Mouse (Mus musculus) lung, embryonic 16.5 days (tissue): ENCODE results near the gene Iqcf5. TPM values are rescaled to one million over a fixed set of nuclear protein-coding genes. Genes with fewer than 3 reads are reported as not detected.

Experiments
- ATAC-seq: fragments of 200-750 bp; cut with Nextera tagmentation; 2 replicates; pipeline ENCODE4 v1.8.0; 2017; ENCODE audit warnings: low read depth, mild to moderate bottlenecking, moderate library complexity
- H3K27ac ChIP-seq: fragments of 300-500 bp; sonication (generic); 2 replicates; pipeline ENCODE4 v1.5.1; 2014; ENCODE audit warnings: mild to moderate bottlenecking, control low read depth, low read length
- H3K27me3 ChIP-seq: fragments of 300-500 bp; sonication (generic); 2 replicates; pipeline ENCODE4 v1.6.1; 2014; ENCODE audit warnings: low read depth, low read length, mixed read lengths; ENCODE audit not compliant: control insufficient read depth, insufficient read depth
- H3K36me3 ChIP-seq: fragments of 300-500 bp; sonication (generic); 2 replicates; pipeline ENCODE4 v1.6.1; 2014; ENCODE audit warnings: low read length; ENCODE audit not compliant: control insufficient read depth, insufficient read depth
- H3K4me1 ChIP-seq: fragments of 300-500 bp; sonication (generic); replicated peaks from 2 replicates; pipeline ENCODE4 v1.6.1; 2014; ENCODE audit warnings: low read length, mixed read lengths; ENCODE audit not compliant: control insufficient read depth, insufficient read depth
- H3K4me2 ChIP-seq: fragments of 300-500 bp; sonication (generic); 2 replicates; pipeline ENCODE4 v1.6.1; 2014; ENCODE audit warnings: low read depth, low read length, control low read depth
- H3K4me3 ChIP-seq: fragments of 300-500 bp; sonication (generic); 2 replicates; pipeline ENCODE4 v1.5.1; 2014; ENCODE audit warnings: mild to moderate bottlenecking, low read length, control low read depth
- H3K9ac ChIP-seq: fragments of 300-500 bp; sonication (generic); 2 replicates; pipeline ENCODE4 v1.6.1; 2014; ENCODE audit warnings: low read length, control low read depth
- H3K9me3 ChIP-seq: fragments of 300-500 bp; sonication (generic); 2 replicates; pipeline ENCODE4 v1.6.1; 2016; ENCODE audit warnings: low read length; ENCODE audit not compliant: control insufficient read depth
- WGBS: fragments of 180-500 bp; shearing (Covaris S2); extraction: QIAGEN DNeasy Blood & Tissue Kit; methylation state at CpG from one replicate; pipeline ENCODE4 v1.1.7; 2014; 5-methylcytosine and 5-hydroxymethylcytosine counted together
- polyA plus RNA-seq: library from polyadenylated mRNA; unstranded; fragments of >200 nt; fragmentation: Nextera tagmentation; extraction: Ambion mirVana; gene quantifications from 2 replicates; pipeline ENCODE4 v1.2.1, GENCODE M21; 2015

Iqcf5 gene
- polyA plus RNA-seq, 1 experiment from 2014 or later: not detected

DNA sequence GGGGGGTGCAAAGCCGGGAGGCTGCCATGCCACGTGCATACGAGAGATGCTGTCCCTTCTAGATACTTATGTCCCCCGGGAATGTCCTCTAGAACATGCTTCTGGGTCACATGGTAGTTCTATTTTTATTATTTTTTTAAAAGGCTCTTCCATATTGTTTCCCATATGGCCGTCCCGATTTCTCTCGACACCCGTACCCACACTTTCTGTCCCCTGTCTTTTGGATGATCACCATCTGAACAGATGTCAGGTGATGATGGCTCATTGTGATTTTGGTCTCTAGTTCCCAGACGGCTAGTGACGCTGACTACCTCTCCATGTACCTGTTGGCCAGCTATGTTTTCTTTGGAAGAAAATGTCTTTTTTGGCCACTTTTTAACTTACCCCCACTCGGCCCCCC is 20.6 kb downstream of the Iqcf5 start:
- H3K27ac ChIP-seq: no peak overlapping the region
- no peaks in the 10 kb centered on the region for H3K4me1 ChIP-seq
- H3K4me2 ChIP-seq: no peak overlapping the region
- WGBS: 86% methylated on average over 11 of the region's 11 CpGs
- no peaks in the 10 kb centered on the region for H3K27me3 ChIP-seq
- no peak for ATAC-seq
- H3K9me3 ChIP-seq: no peaks in the 10 kb centered on the region
- no peaks in the 10 kb centered on the region for H3K36me3 ChIP-seq
- no peak overlapping the region for H3K4me3 ChIP-seq
- no peak overlapping the region for H3K9ac ChIP-seq

DNA sequence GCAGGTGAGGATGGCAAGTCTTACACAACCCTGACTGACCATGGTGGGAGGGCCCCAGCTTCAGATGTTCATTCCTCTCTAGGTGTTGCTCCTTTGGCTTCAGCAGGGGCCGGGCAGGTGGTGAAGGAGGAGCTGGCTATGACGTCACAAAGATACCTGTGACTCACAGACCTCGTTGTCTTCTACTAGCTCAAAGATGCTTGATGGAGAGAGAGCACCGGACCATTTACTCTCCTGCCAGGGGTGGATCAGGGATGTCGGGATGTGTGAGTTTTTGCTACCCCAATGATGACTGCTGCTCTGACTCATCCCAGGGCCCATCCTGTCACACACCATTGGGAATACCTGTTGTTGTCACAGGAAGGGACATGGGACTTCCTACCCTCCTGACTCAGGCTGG is 47.2 kb downstream of the Iqcf5 start, which contains the start of gene Iqcf3:
Gene Iqcf3 (minus strand): TSS at position 101 of the 400 bp plus-strand sequence.
- no peaks in the 10 kb centered on the region for H3K9me3 ChIP-seq
- H3K4me1 ChIP-seq: no peaks in the 10 kb centered on the region
- H3K9ac ChIP-seq: no peak within 1 kb of the TSS
- H3K27me3 ChIP-seq: no peaks in the 10 kb centered on the region
- H3K4me3 ChIP-seq: no peak within 1 kb of the TSS
- 88% methylated on average over 5 of the region's 5 CpGs for WGBS
- no peaks in the 10 kb centered on the region for H3K36me3 ChIP-seq
- ATAC-seq: no peak
- H3K27ac ChIP-seq: no peak within 1 kb of the TSS
- H3K4me2 ChIP-seq: no peak within 1 kb of the TSS

DNA sequence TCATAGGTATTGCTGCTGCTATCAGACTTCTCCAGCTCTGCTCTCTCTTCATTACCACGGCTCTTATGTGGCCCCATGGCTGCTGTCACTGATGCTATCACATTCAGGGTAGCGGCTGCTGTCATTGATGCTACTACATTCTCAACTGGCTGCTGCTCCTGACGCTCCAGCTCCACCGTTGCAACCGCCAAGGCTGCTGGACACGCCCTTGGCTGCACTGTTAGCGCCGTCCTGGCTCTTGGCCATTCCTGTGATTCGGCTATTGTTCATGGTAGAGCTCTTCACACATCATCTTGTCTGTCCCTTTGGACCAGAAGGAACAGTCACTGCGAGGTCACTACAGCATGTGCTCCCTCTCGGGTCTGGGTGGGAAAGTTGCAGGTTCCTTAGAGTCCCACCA is 47.9 kb downstream of the Iqcf5 start:
- no peaks in the 10 kb centered on the region for H3K4me1 ChIP-seq
- no peaks in the 10 kb centered on the region for H3K9me3 ChIP-seq
- H3K36me3 ChIP-seq: no peaks in the 10 kb centered on the region
- no peak overlapping the region for H3K4me2 ChIP-seq
- no peak overlapping the region for H3K9ac ChIP-seq
- ATAC-seq: no peak
- whole genome bisulfite sequencing: 86% methylated on average over 11 of the region's 11 CpGs
- no peak overlapping the region for H3K27ac ChIP-seq
- H3K27me3 ChIP-seq: no peaks in the 10 kb centered on the region
- no peak overlapping the region for H3K4me3 ChIP-seq

DNA sequence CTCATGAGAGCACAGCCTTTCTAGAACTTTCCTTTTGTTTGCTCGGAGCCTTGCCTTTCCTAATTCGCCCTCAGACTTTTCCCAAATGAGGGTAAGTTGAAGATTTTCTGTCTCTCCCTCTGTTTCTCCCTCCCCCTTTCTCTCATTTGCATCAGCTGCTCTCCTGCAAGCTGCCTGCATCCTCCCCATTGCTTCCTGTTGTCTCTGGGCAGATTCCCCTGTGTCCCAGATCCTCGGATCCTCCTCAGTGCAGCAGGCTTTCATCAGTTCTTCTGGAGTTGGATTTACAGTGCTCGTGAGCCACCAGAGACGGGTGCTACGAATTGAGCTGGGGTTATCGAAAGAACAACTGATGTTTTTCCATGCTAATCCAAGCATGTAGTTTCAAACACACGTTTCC is 49.7 kb downstream of the Iqcf5 start:
- no peaks in the 10 kb centered on the region for H3K36me3 ChIP-seq
- no peaks in the 10 kb centered on the region for H3K9me3 ChIP-seq
- WGBS: 74% methylated on average over 8 of the region's 8 CpGs
- no peaks in the 10 kb centered on the region for H3K27me3 ChIP-seq
- H3K27ac ChIP-seq: no peak overlapping the region
- ATAC-seq: no peak
- H3K4me2 ChIP-seq: no peak overlapping the region
- no peaks in the 10 kb centered on the region for H3K4me1 ChIP-seq
- no peak overlapping the region for H3K9ac ChIP-seq
- no peak overlapping the region for H3K4me3 ChIP-seq

Other genes with a start within 250 kb of the Iqcf5 start
- gene Poc1a, start 233.5 kb upstream of the Iqcf5 start, polyA plus RNA-seq: 32.3 and 32.4 TPM in 2 replicates
- gene Dusp7, start 145.9 kb upstream of the Iqcf5 start, polyA plus RNA-seq: 12.9 and 13.7 TPM in 2 replicates
- 951 and 977 TPM in 2 replicates for gene Rpl29, start 85.1 kb upstream of the Iqcf5 start, polyA plus RNA-seq
- 25.0 and 29.7 TPM in 2 replicates for gene Acy1, start 76.3 kb upstream of the Iqcf5 start, polyA plus RNA-seq
- 18.0 and 21.8 TPM in 2 replicates for gene Abhd14b, start 67.1 kb upstream of the Iqcf5 start, polyA plus RNA-seq
- gene Abhd14a, start 66.9 kb upstream of the Iqcf5 start, polyA plus RNA-seq: 52.8 and 56.0 TPM in 2 replicates
- 58.6 and 60.7 TPM in 2 replicates for gene Pcbp4, start 61.3 kb upstream of the Iqcf5 start, polyA plus RNA-seq
- gene Gpr62, start 48.6 kb upstream of the Iqcf5 start, polyA plus RNA-seq: 0.18 TPM in 2 replicates
- gene Rrp9, start 38.6 kb upstream of the Iqcf5 start, polyA plus RNA-seq: 39.4 and 39.8 TPM in 2 replicates
- gene Parp3, start 37.6 kb upstream of the Iqcf5 start, polyA plus RNA-seq: 4.7 and 6.0 TPM in 2 replicates
- not detected in 2 replicates for gene Iqcf1, start 14.6 kb upstream of the Iqcf5 start, polyA plus RNA-seq
- not detected in 2 replicates for gene Iqcf3, start 47.1 kb downstream of the Iqcf5 start, polyA plus RNA-seq
- not detected in 2 replicates for gene Iqcf4, start 56.4 kb downstream of the Iqcf5 start, polyA plus RNA-seq
- not detected in 2 replicates for gene Iqcf6, start 112.0 kb downstream of the Iqcf5 start, polyA plus RNA-seq
- not detected in 2 replicates for gene Grm2, start 141.5 kb downstream of the Iqcf5 start, polyA plus RNA-seq
- 53.4 and 54.5 TPM in 2 replicates for gene Tex264, start 171.4 kb downstream of the Iqcf5 start, polyA plus RNA-seq